Mouse (Mus musculus) liver, embryonic 14.5 days (tissue): ENCODE results near the gene Rsph1. TPM values are rescaled to one million over a fixed set of nuclear protein-coding genes. Genes with fewer than 3 reads are reported as not detected.

ENCODE experiments used
- ATAC-seq: fragments of 200-750 bp; cut with Nextera tagmentation; 2 replicates; pipeline ENCODE4 v1.8.0; 2017; ENCODE audit warnings: moderate number of reproducible peaks, mild to moderate bottlenecking, moderate library complexity; ENCODE audit not compliant: insufficient read depth
- DNase-seq, 3 experiments: peaks; one replicate each; pipeline ENCODE4 v3.0.0-alpha.2; 2012 to 2013; ENCODE audit warnings: low read depth in 3 of 3, low spot score in 3 of 3
- H3K27ac ChIP-seq: fragments of 300-500 bp; sonication (generic); 2 replicates; pipeline ENCODE4 v1.5.1; 2014; ENCODE audit warnings: moderate library complexity, mild to moderate bottlenecking, control low read depth, inconsistent platforms
- H3K27me3 ChIP-seq: fragments of 300-500 bp; sonication (generic); 2 replicates; pipeline ENCODE4 v1.6.1; 2014; ENCODE audit warnings: mild to moderate bottlenecking, low read length, moderate library complexity; ENCODE audit not compliant: control insufficient read depth, insufficient read depth
- H3K36me3 ChIP-seq: fragments of 300-500 bp; sonication (generic); replicated peaks from 2 replicates; pipeline ENCODE4 v1.6.1; 2014; ENCODE audit warnings: low read depth; ENCODE audit not compliant: control insufficient read depth, insufficient read depth
- H3K4me1 ChIP-seq, 2 experiments: fragments of 200-500 bp in 1 of 2; fragments of 300-500 bp in 1 of 2; sonication (generic) in 1 of 2; replicated peaks; 2 replicates each; pipeline ENCODE4 v1.6.1; 2012 to 2014; ENCODE audit warnings: antibody characterized with exemption in 1 of 2, inconsistent platforms in 1 of 2, low read length in 1 of 2; ENCODE audit not compliant: control insufficient read depth in 2 of 2, insufficient read depth in 2 of 2
- H3K4me2 ChIP-seq: fragments of 300-500 bp; sonication (generic); 2 replicates; pipeline ENCODE4 v1.6.1; 2014; ENCODE audit warnings: low read depth, mild to moderate bottlenecking, control low read depth, moderate library complexity
- H3K4me3 ChIP-seq, 2 experiments: fragments of 200-500 bp in 1 of 2; fragments of 300-500 bp in 1 of 2; sonication (generic) in 1 of 2; 2 replicates each; pipeline ENCODE4 v1.5.1; 2012 to 2014; ENCODE audit warnings: low read depth in 2 of 2, low read length in 2 of 2, mild to moderate bottlenecking in 2 of 2, control low read depth in 1 of 2, inconsistent platforms in 1 of 2, moderate library complexity in 1 of 2; ENCODE audit not compliant: insufficient read depth in 1 of 2
- H3K9ac ChIP-seq: fragments of 300-500 bp; sonication (generic); replicated peaks from 2 replicates; pipeline ENCODE4 v1.6.1; 2014; ENCODE audit warnings: mild to moderate bottlenecking, control low read depth, moderate library complexity
- H3K9me3 ChIP-seq: fragments of 300-500 bp; sonication (generic); 2 replicates; pipeline ENCODE4 v1.6.1; 2016; ENCODE audit warnings: low read length, mixed read lengths; ENCODE audit not compliant: control insufficient read depth
- CTCF ChIP-seq: IDR thresholded peaks from 2 replicates; pipeline ENCODE4 v1.5.1; 2016; ENCODE audit warnings: antibody characterized with exemption, low read depth, control low read depth
- EP300 ChIP-seq: IDR thresholded peaks from 2 replicates; pipeline ENCODE4 v1.6.1; 2016; ENCODE audit warnings: antibody characterized with exemption, low read depth
- WGBS: fragments of 180-500 bp; shearing (Covaris S2); extraction: QIAGEN DNeasy Blood & Tissue Kit; methylation state at CpG from one replicate; pipeline ENCODE4 v1.1.7; 2014; ENCODE audit not compliant: insufficient replicate concordance; 5-methylcytosine and 5-hydroxymethylcytosine counted together
- polyA plus RNA-seq, 2 experiments: library from polyadenylated mRNA; depleted of rRNA in 1 of 2; stranded (reverse) in 1 of 2; unstranded in 1 of 2; fragments of >200 nt; fragmentation: Nextera tagmentation in 1 of 2; extraction: Ambion mirVana in 1 of 2; gene quantifications; 2 replicates each; pipeline versions ENCODE4 v1.2.1 to v1.2.3; 2012 to 2014

Rsph1 gene
- polyA plus RNA-seq, 2 experiments: 0.04 to 0.22 TPM

DNA sequence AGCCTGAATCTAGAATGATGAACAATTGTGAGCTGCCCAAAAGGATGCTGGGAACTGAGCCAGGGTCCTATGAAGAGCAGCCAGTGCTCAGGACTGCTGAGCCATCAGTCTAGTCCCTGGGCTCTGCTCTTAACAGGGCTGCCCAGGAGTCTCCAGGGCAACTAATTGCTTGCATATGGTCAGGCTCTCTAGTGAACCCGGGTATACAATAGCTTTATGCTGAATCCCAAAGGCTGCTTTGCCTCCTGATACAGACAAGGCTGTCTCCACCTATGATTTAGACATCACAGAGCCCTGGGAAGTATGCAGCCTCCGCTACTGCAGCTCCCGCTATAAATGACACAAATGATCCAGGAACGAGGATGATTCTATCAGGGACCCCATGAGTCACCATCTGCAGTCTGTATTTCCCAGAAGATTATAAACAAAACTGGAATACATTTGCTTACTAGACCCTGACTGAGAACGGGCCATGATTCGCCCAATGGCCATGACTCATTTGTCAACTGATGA is 32.2 kb upstream of the Rsph1 start:
- ATAC-seq (no peak), DNase-seq (no peak)
- no peak overlapping the region for H3K9ac ChIP-seq
- H3K27me3 ChIP-seq: no peaks in the 10 kb centered on the region
- TF ChIP-seq EP300: no peak
- TF ChIP-seq CTCF: no peak
- no peak overlapping the region for H3K4me2 ChIP-seq
- no peaks in the 10 kb centered on the region for H3K36me3 ChIP-seq
- 72% methylated on average over 6 of the region's 6 CpGs for WGBS
- peaks cover 10 to 23% of the 10 kb centered on the region in 2 experiments for H3K4me1 ChIP-seq
- H3K27ac ChIP-seq: no peak overlapping the region
- H3K4me3 ChIP-seq: no peak overlapping the region
- no peaks in the 10 kb centered on the region for H3K9me3 ChIP-seq

DNA sequence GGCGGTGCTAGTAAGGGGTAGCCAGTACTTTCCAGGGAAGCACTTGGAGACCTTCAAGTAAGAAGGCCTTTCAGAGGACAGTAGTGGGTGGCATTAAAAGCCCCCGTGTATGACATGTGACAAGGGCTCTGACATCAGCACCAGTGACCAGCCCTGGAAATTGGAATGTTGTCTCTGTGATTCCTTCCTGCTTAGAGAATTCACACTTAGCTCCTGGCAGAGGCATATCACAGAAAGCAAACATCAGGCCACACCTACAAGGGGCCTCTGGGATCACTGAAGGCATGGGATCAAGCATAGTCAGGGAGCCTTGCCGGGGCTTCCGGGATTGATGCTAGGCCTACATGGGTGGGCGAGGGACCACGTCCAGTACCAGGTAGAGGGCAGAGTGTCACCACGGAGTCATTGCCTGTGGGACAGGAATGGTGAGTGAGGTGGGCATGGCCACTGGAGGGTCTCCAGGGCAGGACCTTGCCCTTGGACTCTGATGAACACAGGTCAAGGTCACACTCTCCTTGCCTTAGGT is 31.2 kb upstream of the Rsph1 start:
- H3K9ac ChIP-seq: no peak overlapping the region
- 73% methylated on average over 7 of the region's 7 CpGs for WGBS
- H3K4me3 ChIP-seq: no peak overlapping the region
- H3K4me1 ChIP-seq: peaks cover 10 to 23% of the 10 kb centered on the region in 2 experiments
- H3K27ac ChIP-seq: no peak overlapping the region
- H3K36me3 ChIP-seq: no peaks in the 10 kb centered on the region
- ATAC-seq (no peak), DNase-seq (no peak)
- no peaks in the 10 kb centered on the region for H3K9me3 ChIP-seq
- TF ChIP-seq EP300 (no peak), CTCF (no peak)
- H3K27me3 ChIP-seq: no peaks in the 10 kb centered on the region
- H3K4me2 ChIP-seq: no peak overlapping the region

GRCm38 (mm10) chr17:31307756-31308155 is 30.6 kb upstream of the Rsph1 start:
- Histone ChIP-seq H3K4me1 (peaks cover 10 to 23% of the 10 kb centered on the region in 2 experiments), H3K36me3 (no peaks in the 10 kb centered on the region), H3K27me3 (no peaks in the 10 kb centered on the region), H3K4me3 (no peak overlapping the region), H3K27ac (no peak overlapping the region), H3K4me2 (no peak overlapping the region), H3K9ac (no peak overlapping the region), H3K9me3 (no peaks in the 10 kb centered on the region)
- no peak for TF ChIP-seq CTCF
- no peak for TF ChIP-seq EP300
- DNase-seq (no peak), ATAC-seq (no peak)
- WGBS: 69% methylated on average over 3 of the region's 3 CpGs

DNA sequence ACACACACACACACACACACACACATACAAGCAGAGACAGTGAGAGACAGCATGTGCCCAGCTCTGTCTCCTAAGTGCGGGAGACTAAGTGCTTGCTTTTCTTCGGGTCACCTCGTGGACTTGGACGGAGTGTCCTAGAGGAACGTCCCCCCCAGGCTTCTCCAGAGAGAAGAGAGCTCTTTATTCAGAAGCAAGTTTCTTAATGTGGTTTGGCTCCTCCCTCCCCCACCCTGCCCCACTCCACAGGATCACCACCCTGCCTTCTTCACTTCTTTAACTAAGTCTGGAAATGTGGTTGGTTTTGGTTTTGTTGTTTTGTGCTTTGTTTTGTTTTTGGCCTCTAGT is 28.6 kb upstream of the Rsph1 start:
- Histone ChIP-seq H3K4me2 (no peak overlapping the region; the same call in 1 of the 2 replicates), H3K27ac (no peak overlapping the region), H3K4me1 (peaks cover 10 to 23% of the 10 kb centered on the region in 2 experiments), H3K4me3 (no peak overlapping the region), H3K36me3 (no peaks in the 10 kb centered on the region), H3K9ac (no peak overlapping the region), H3K9me3 (no peaks in the 10 kb centered on the region), H3K27me3 (no peaks in the 10 kb centered on the region)
- DNase-seq (no peak), ATAC-seq (no peak)
- TF ChIP-seq EP300: no peak
- TF ChIP-seq CTCF: no peak
- WGBS: 36% methylated on average over 5 of the region's 5 CpGs

GRCm38 (mm10) chr17:31304895-31305775 is 28.0 kb upstream of the Rsph1 start:
- TF ChIP-seq CTCF (no peak), EP300 (no peak)
- peak; percentile 74; the same call in 1 of the 2 replicates for ATAC-seq
- Histone ChIP-seq H3K27me3 (no peaks in the 10 kb centered on the region), H3K9ac (no peak overlapping the region), H3K4me2 (peak overlapping the region; percentile 31), H3K4me3 (no peak overlapping the region), H3K27ac (0 out of 2 replicates have a peak overlapping the region, but pooled peaks have one; percentile 20), H3K9me3 (no peaks in the 10 kb centered on the region), H3K4me1 (peaks cover 10 to 23% of the 10 kb centered on the region in 2 experiments), H3K36me3 (no peaks in the 10 kb centered on the region)
- 15% methylated on average over 12 of the region's 12 CpGs for WGBS
- no peak for DNase-seq
